Mouse (Mus musculus) embryonic facial prominence, embryonic 11.5 days (tissue): Measurements from ENCODE around the gene Mis18bp1. TPM values are rescaled to one million over a fixed set of nuclear protein-coding genes. Genes with fewer than 3 reads are reported as not detected.
"Not testable (repeated sequence)": the region's sequence is repeated elsewhere in the genome, so short reads cannot be mapped to it uniquely, and the experiment has no call there.

Experiments used
- ATAC-seq: fragments of 200-750 bp; cut with Nextera tagmentation; replicated peaks from 2 replicates; pipeline ENCODE4 v1.8.0; 2017; ENCODE audit warnings: low read depth; ENCODE audit not compliant: insufficient number of reproducible peaks, low FRiP score, low TSS enrichment
- DNase-seq: peaks from one replicate; pipeline ENCODE4 v3.0.0-alpha.2; 2015; ENCODE audit warnings: low spot score
- H3K27ac ChIP-seq: fragments of 300-500 bp; sonication (generic); replicated peaks from 2 replicates; pipeline ENCODE4 v1.5.1; 2014; ENCODE audit warnings: mild to moderate bottlenecking, low read depth, low read length, control low read depth
- H3K27me3 ChIP-seq: fragments of 300-500 bp; sonication (generic); 2 replicates; pipeline ENCODE4 v1.6.1; 2014; ENCODE audit warnings: mild to moderate bottlenecking, low read length, moderate library complexity, mixed read lengths; ENCODE audit not compliant: control insufficient read depth, insufficient read depth
- H3K36me3 ChIP-seq: fragments of 300-500 bp; sonication (generic); replicated peaks from 2 replicates; pipeline ENCODE4 v1.6.1; 2014; ENCODE audit warnings: low read depth, mild to moderate bottlenecking, low read length, moderate library complexity, mixed read lengths; ENCODE audit not compliant: control insufficient read depth, insufficient read depth
- H3K4me1 ChIP-seq: fragments of 300-500 bp; sonication (generic); 2 replicates; pipeline ENCODE4 v1.6.1; 2014; ENCODE audit warnings: low read length, mixed read lengths; ENCODE audit not compliant: control insufficient read depth, insufficient read depth
- H3K4me2 ChIP-seq: fragments of 300-500 bp; sonication (generic); 2 replicates; pipeline ENCODE4 v1.6.1; 2014; ENCODE audit warnings: low read depth, mild to moderate bottlenecking, control low read depth, low read length, moderate library complexity
- H3K4me3 ChIP-seq: fragments of 300-500 bp; sonication (generic); 2 replicates; pipeline ENCODE4 v1.5.1; 2014; ENCODE audit warnings: low read depth, low read length, control low read depth
- H3K9ac ChIP-seq: fragments of 300-500 bp; sonication (generic); replicated peaks from 2 replicates; pipeline ENCODE4 v1.6.1; 2014; ENCODE audit warnings: mild to moderate bottlenecking, control low read depth, low read length
- H3K9me3 ChIP-seq: fragments of 300-500 bp; sonication (generic); replicated peaks from 2 replicates; pipeline ENCODE4 v1.6.1; 2016; ENCODE audit warnings: mild to moderate bottlenecking, low read length, inconsistent platforms, mixed read lengths; ENCODE audit not compliant: control insufficient read depth
- WGBS: fragments of 180-500 bp; shearing (Covaris S2); extraction: QIAGEN DNeasy Blood & Tissue Kit; methylation state at CpG from one replicate; pipeline ENCODE4 v1.1.7; 2014; 5-methylcytosine and 5-hydroxymethylcytosine counted together
- polyA plus RNA-seq: library from polyadenylated mRNA; unstranded; fragments of >200 nt; fragmentation: Nextera tagmentation; extraction: Ambion mirVana; gene quantifications from 2 replicates; pipeline ENCODE4 v1.2.1, GENCODE M21; 2014

Mis18bp1 gene
- polyA plus RNA-seq, 1 experiment from 2014 or later, result 102 TPM

GRCm38 (mm10) chr12:65172959-65173358 is 555 bp upstream of the Mis18bp1 start:
- H3K27me3 ChIP-seq, H3K4me1 ChIP-seq, H3K4me2 ChIP-seq, DNase-seq, H3K36me3 ChIP-seq, H3K9me3 ChIP-seq: not testable (repeated sequence)
- ATAC-seq, result peak; percentile 41
- peak overlapping the region; percentile 61; the same call in 1 of the 2 replicates for H3K27ac ChIP-seq
- peak overlapping the region; percentile 85; the same call in 1 of the 2 replicates for H3K9ac ChIP-seq
- 31% methylated on average over 8 of the region's 8 CpGs for WGBS
- peak overlapping the region; percentile 84 for H3K4me3 ChIP-seq

DNA sequence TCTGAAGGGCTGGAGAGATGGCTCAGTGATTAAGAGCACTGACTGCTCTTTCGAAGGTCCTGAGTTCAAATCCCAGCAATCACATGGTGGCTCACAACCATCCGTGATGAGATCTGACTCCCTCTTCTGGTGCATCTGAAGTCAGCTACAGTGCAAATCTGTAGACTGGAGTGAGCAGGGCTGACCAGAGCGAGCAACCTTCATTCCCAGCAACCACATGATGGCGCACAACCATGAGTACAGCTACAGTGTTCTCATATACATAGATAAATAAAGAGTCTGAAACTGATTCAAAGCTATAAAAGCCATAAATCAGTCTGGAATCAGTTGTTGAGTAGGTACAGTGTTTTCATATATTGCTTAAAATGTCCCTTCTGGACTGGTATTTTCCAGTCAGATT is 36.3 kb downstream of the Mis18bp1 start:
- not testable (repeated sequence) for DNase-seq, H3K27ac ChIP-seq, H3K36me3 ChIP-seq, H3K27me3 ChIP-seq, H3K9ac ChIP-seq, H3K9me3 ChIP-seq, H3K4me1 ChIP-seq, H3K4me3 ChIP-seq, ATAC-seq, H3K4me2 ChIP-seq
- 96% methylated on average over 4 of the region's 4 CpGs for WGBS

GRCm38 (mm10) chr12:65119451-65119850 is 53.0 kb downstream of the Mis18bp1 start:
- Histone ChIP-seq H3K27ac (no peak overlapping the region), H3K4me1 (no peaks in the 10 kb centered on the region), H3K4me2 (no peak overlapping the region), H3K9me3 (no peaks in the 10 kb centered on the region), H3K4me3 (no peak overlapping the region), H3K36me3 (peaks cover 2% of the 10 kb centered on the region), H3K9ac (no peak overlapping the region), H3K27me3 (no peaks in the 10 kb centered on the region)
- DNase-seq (no peak), ATAC-seq (no peak)
- WGBS, result 90% methylated on average over 5 of the region's 5 CpGs

- DNase-seq (no peak), ATAC-seq (no peak)
- Histone ChIP-seq H3K27me3 (no peaks in the 10 kb centered on the region), H3K4me1 (no peaks in the 10 kb centered on the region), H3K9me3 (no peaks in the 10 kb centered on the region), H3K27ac (no peak overlapping the region), H3K4me3 (no peak overlapping the region), H3K36me3 (peaks cover 2% of the 10 kb centered on the region), H3K4me2 (no peak overlapping the region), H3K9ac (no peak overlapping the region)
- WGBS, result 80% methylated on average over 7 of the region's 7 CpGs
Observed at GRCm38 (mm10) chr12:65118968-65119367, 53.4 kb downstream of the Mis18bp1 start.

GRCm38 (mm10) chr12:65114978-65115377 is 57.4 kb downstream of the Mis18bp1 start:
- 97% methylated on average over 3 of the region's 3 CpGs for WGBS
- ATAC-seq, H3K36me3 ChIP-seq, H3K27me3 ChIP-seq, H3K9ac ChIP-seq, H3K4me3 ChIP-seq, H3K4me2 ChIP-seq, H3K9me3 ChIP-seq, DNase-seq, H3K4me1 ChIP-seq, H3K27ac ChIP-seq: not testable (repeated sequence)

DNA sequence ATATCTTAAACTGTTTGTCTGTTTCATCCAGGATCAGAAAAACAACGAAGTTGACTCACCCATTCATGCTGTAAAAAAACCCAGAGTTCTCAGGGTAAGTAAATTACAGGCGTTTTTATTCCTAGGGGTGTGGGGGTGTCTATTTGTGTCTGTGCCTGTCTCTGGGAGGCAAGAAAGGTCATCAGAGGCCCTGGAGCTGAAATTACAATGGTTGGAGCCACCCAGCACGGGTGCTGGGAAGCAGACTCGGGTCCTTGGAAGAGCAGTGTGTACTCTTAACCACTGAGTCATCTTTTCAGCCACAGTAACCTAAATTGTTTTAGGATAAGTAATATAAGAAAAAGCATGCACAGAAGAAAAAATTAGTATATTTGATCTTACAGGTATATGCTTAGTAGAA is 58.5 kb downstream of the Mis18bp1 start:
- Histone ChIP-seq H3K27ac (no peak overlapping the region), H3K36me3 (peaks cover 2% of the 10 kb centered on the region), H3K9me3 (no peaks in the 10 kb centered on the region), H3K27me3 (no peaks in the 10 kb centered on the region), H3K4me3 (no peak overlapping the region), H3K4me2 (no peak overlapping the region), H3K4me1 (no peaks in the 10 kb centered on the region), H3K9ac (no peak overlapping the region)
- 84% methylated on average over 4 of the region's 4 CpGs for WGBS
- ATAC-seq (no peak), DNase-seq (no peak)

DNA sequence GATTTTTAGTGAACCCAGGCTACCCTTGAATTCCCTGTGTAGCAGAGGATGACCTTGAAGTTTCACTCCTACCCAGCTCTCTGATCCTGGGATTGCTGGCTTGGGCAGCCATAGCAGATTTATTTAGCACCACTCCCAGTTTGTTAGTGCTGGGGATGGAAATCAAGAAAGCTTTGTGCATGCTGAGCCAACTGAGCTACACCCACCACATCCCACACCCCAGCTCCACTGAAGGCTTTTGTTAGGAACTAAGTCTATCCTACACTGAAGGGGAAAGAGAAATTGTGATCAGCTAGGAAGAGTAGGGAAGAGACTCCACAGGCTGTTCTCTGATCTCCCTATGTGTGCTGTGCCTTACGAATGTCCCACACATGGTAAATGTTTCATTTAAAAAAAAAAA is 59.6 kb downstream of the Mis18bp1 start:
- WGBS, result 93% methylated on average over 1 of the region's 1 CpGs
- H3K4me3 ChIP-seq, result no peak overlapping the region
- peaks cover 2% of the 10 kb centered on the region for H3K36me3 ChIP-seq

GRCm38 (mm10) chr12:65111503-65111902 is 60.9 kb downstream of the Mis18bp1 start:
- Histone ChIP-seq H3K27me3 (no peaks in the 10 kb centered on the region), H3K4me2 (no peak overlapping the region), H3K9ac (no peak overlapping the region), H3K9me3 (no peaks in the 10 kb centered on the region), H3K4me3 (no peak overlapping the region), H3K4me1 (no peaks in the 10 kb centered on the region), H3K27ac (no peak overlapping the region), H3K36me3 (peaks cover 2% of the 10 kb centered on the region)
- no peak for ATAC-seq
- no peak for DNase-seq
- WGBS, result 89% methylated on average over 3 of the region's 3 CpGs

More for the DNA sequence above, 59.6 kb downstream of the Mis18bp1 start:
- no peak overlapping the region for H3K4me2 ChIP-seq
- H3K4me1 ChIP-seq, result no peaks in the 10 kb centered on the region
- no peaks in the 10 kb centered on the region for H3K9me3 ChIP-seq
- no peak overlapping the region for H3K9ac ChIP-seq
- DNase-seq, result no peak
- no peaks in the 10 kb centered on the region for H3K27me3 ChIP-seq
- H3K27ac ChIP-seq, result no peak overlapping the region
- ATAC-seq, result no peak
